Mouse (Mus musculus) c-Kit-positive CD71-negative TER-119-negative erythroid progenitor cells, embryonic 14.5 days (primary cell): ENCODE results near the gene Tnfrsf21.

ENCODE experiments used
- DNase-seq: peaks from one replicate; pipeline ENCODE4 v3.0.0-alpha.2; 2013; ENCODE audit warnings: low read depth

Tnfrsf21 gene

GRCm38 (mm10) chr17:43130115-43130869, 113.9 kb downstream of the Tnfrsf21 start:
- DNase-seq: no peak

GRCm38 (mm10) chr17:43130870-43131264, 114.5 kb downstream of the Tnfrsf21 start:
- no peak for DNase-seq

- no peak for DNase-seq
Measured at GRCm38 (mm10) chr17:43132477-43132876, 116.1 kb downstream of the Tnfrsf21 start.

GRCm38 (mm10) chr17:43133106-43133505, 116.8 kb downstream of the Tnfrsf21 start:
- DNase-seq: no peak

GRCm38 (mm10) chr17:43134991-43135390, 118.6 kb downstream of the Tnfrsf21 start:
- DNase-seq: no peak

- DNase-seq: no peak
Measured at GRCm38 (mm10) chr17:43135398-43136265, 119.3 kb downstream of the Tnfrsf21 start.

GRCm38 (mm10) chr17:43136720-43137119, 120.4 kb downstream of the Tnfrsf21 start:
- no peak for DNase-seq

- DNase-seq: peak; percentile 35
Measured at GRCm38 (mm10) chr17:43137838-43138237, 121.5 kb downstream of the Tnfrsf21 start.

- DNase-seq: peak; percentile 44
Measured at GRCm38 (mm10) chr17:43138356-43138755, 122.0 kb downstream of the Tnfrsf21 start.
